Mouse (Mus musculus): ENCODE data around the gene Vmn1r20.
"Not testable (repeated sequence)": the region's sequence is repeated elsewhere in the genome, so short reads cannot be mapped to it uniquely, and the experiment has no call there.

Gene Vmn1r20

DNA sequence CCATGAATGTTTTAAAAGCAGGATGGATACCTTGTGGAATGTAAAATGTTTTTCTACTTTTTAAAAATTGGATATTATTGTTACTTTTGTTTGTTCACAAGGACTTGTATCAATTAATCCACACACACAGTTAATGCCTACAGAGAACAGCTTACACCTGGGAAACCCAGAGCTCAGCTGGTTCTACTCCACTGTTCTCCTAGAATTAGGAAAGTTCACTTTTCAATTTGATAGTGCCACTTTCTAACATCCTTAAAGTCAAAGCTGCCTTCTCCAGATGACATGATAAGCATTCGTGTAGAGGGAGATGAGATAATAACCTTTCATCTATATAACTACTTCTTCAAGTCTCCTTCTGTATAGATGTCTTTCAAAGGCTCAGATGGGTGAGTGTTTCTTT, at the start of gene Vmn1r20:
TSS of gene Vmn1r20 (plus strand) at position 301 of the 400 bp plus-strand sequence.
- DNase-seq (ENCODE audit: extremely low read depth, insufficient read length, low spot score), result no peak

DNA sequence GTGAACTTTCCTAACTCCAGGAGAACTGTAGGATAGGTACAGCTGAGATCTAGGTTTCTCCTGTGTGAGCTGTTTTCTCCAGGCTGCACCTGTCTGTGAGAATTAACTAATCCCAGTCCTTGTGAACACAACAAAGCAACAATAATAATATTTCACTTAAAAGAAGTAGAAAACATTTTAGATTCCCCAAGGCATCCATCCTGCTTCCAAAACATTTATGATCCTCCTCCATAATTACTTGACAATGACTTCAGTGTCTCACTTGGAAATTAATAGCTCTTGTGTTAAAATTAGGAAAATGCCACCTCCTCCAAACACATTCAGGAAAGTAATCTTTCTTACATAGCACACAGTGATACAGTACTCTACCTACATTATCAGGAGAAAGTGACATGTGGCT, 33.0 kb upstream of the Vmn1r20 start, which contains the start of gene Vmn1r18:
TSS of gene Vmn1r18 (minus strand) at position 101 of the 400 bp plus-strand sequence.
- DNase-seq (ENCODE audit: extremely low read depth, insufficient read length, low spot score), result no peak

DNA sequence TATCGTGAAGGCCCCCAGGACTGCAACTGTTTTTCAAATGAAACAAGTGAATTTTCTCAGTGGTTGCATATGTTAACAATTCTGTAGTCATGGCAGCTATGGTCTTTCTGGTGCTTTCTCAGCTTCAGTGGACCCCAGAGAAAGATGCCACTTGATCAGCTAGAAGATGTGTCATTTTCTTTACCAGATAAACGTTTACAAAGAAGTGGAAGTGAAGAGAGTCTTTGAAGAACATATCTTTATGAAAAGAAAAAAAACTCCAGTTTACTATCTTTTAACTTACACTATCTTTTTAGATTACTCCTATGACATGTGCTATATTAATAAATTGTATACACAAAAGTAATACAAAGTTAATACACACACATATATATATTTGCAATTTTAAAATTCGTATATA, 25.2 kb upstream of the Vmn1r20 start, which contains the start of gene Vmn1r19:
TSS of gene Vmn1r19 (plus strand) at position 301 of the 400 bp plus-strand sequence.
- DNase-seq (ENCODE audit: extremely low read depth, insufficient read length, low spot score), result not testable (repeated sequence)

DNA sequence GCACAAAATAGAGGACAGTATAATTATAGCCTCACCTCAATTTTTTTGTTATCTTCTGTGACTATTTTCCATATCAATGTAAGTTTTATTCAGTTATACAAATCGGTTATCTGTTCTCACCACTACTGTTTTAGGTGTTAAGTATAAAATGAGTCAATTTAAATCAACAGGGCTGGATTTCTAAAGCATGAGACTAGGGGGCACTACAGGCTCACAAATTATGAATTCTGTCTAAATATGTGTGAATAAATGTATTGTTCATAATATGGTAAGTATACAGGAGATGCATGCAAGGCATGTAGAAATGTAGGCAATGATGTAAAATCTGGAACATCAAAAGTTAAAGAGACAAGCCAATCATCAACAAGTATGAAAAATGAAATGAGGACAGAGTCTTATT, 2.5 kb downstream of the Vmn1r20 start:
- DNase-seq (ENCODE audit: extremely low read depth, insufficient read length, low spot score), result no peak

DNA sequence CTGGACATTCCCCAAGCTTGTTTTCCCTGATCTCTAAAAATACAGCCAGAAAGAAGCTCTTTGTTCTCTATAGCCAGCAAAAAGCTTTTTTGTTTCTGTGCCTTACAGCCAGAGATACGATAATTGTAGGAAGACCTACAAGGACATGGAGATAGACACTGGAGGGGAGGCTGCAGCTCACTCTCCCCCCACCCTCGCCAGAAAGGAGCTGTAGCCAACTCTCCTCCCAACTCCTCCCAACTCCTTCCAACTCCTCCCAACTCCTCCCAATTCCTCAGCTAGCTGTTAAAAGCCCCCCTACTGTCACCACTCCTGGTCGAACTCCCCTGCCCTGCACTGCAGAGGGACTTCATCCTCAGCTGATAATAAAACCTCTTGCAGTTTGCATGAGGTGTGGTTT, 39.4 kb downstream of the Vmn1r20 start:
- not testable (repeated sequence) for DNase-seq (ENCODE audit: extremely low read depth, insufficient read length, low spot score)

All from 3134 (cell line).